Mouse (Mus musculus): ENCODE results near the gene Clybl. TPM values are rescaled to one million over a fixed set of nuclear protein-coding genes. Genes with fewer than 3 reads are reported as not detected.

Gene Clybl
- polyA plus RNA-seq, 2 experiments, result 13.3 to 20.4 TPM

DNA sequence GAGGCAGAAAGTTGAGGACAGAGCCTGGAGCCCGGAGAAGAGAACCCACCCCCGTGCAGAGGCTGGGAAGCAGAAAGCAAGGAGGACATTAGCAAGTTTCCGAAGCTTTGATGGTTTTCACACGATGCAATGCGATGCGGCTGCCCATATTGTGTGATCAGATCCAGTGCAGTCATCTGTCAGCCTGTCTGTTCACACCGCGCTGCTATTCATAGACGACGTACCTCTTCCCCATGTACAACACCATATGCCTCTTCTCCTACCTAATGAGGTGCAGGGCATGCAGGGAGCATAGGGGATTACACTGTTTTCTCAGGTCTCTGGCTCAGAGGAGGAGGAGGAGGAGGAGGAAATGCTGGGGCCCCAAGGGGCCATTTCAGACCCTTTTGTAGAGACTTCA lies 255.3 kb downstream of the Clybl start:
- H3K9me3 ChIP-seq (ENCODE audit: control insufficient read depth, low read length), result no peaks in the 10 kb centered on the region
- no peak overlapping the region for H3K27ac ChIP-seq (replicated peaks; ENCODE audit: low read depth, low read length)
- no peaks in the 10 kb centered on the region for H3K36me3 ChIP-seq (ENCODE audit: control insufficient read depth, insufficient read depth, low read length)
- no peak for DNase-seq (ENCODE audit: low spot score)
- TF ChIP-seq POLR2A (IDR thresholded peaks at IDR 0.05; ENCODE audit: borderline replicate concordance, extremely low read depth, insufficient read depth, insufficient read length), result no peak
- no peak overlapping the region for H3K4me2 ChIP-seq (replicated peaks; ENCODE audit: low read depth, low read length, severe bottlenecking)
- H3K27me3 ChIP-seq (ENCODE audit: control insufficient read depth, insufficient read depth, low read length), result no peaks in the 10 kb centered on the region
- no peak for ATAC-seq (ENCODE audit: low FRiP score, low read depth)
- H3K4me1 ChIP-seq (ENCODE audit: control insufficient read depth, insufficient read depth, low read length), result no peaks in the 10 kb centered on the region
- WGBS, result 63% methylated on average over 10 of the region's 10 CpGs
- no peak overlapping the region for H3K9ac ChIP-seq (ENCODE audit: low read depth, low read length, severe bottlenecking)
- H3K4me3 ChIP-seq (replicated peaks; ENCODE audit: low read length), result no peak overlapping the region

GRCm38 (mm10) chr14:122449601-122450495 lies 268.3 kb downstream of the Clybl start:
- Histone ChIP-seq H3K9ac (ENCODE audit: low read depth, low read length, severe bottlenecking) (peak overlapping the region; percentile 26; the same call in 1 of the 2 replicates), H3K4me3 (replicated peaks; ENCODE audit: low read length) (peak overlapping the region; percentile 35), H3K36me3 (ENCODE audit: control insufficient read depth, insufficient read depth, low read length) (no peaks in the 10 kb centered on the region), H3K4me2 (replicated peaks; ENCODE audit: low read depth, low read length, severe bottlenecking) (peak overlapping the region; percentile 62), H3K27ac (replicated peaks; ENCODE audit: low read depth, low read length) (no peak overlapping the region), H3K4me1 (ENCODE audit: control insufficient read depth, insufficient read depth, low read length) (peaks cover 15% of the 10 kb centered on the region), H3K9me3 (ENCODE audit: control insufficient read depth, low read length) (no peaks in the 10 kb centered on the region), H3K27me3 (ENCODE audit: control insufficient read depth, insufficient read depth, low read length) (peaks cover 82% of the 10 kb centered on the region)
- no peak for TF ChIP-seq POLR2A (IDR thresholded peaks at IDR 0.05; ENCODE audit: borderline replicate concordance, extremely low read depth, insufficient read depth, insufficient read length)
- DNase-seq (ENCODE audit: low spot score) (no peak), ATAC-seq (ENCODE audit: low FRiP score, low read depth) (no peak; the same call in 1 of the 2 replicates)
- 6% methylated on average over 29 of the region's 29 CpGs for WGBS

GRCm38 (mm10) chr14:122450496-122451382 lies 269.2 kb downstream of the Clybl start, which contains the start of gene Gm5089:
Gm5089 (minus strand) TSS chr14:122451115.
- no peak for ATAC-seq (ENCODE audit: low FRiP score, low read depth)
- 1% methylated on average over 55 of the region's 59 CpGs for WGBS
- H3K27ac ChIP-seq (replicated peaks; ENCODE audit: low read depth, low read length), result no peak within 1 kb of the TSS
- no peaks in the 10 kb centered on the region for H3K9me3 ChIP-seq (ENCODE audit: control insufficient read depth, low read length)
- no peaks in the 10 kb centered on the region for H3K36me3 ChIP-seq (ENCODE audit: control insufficient read depth, insufficient read depth, low read length)
- peak within 1 kb of the TSS; percentile 35 for H3K4me3 ChIP-seq (replicated peaks; ENCODE audit: low read length)
- no peak for DNase-seq (ENCODE audit: low spot score)
- peaks cover 89% of the 10 kb centered on the region for H3K27me3 ChIP-seq (ENCODE audit: control insufficient read depth, insufficient read depth, low read length)
- H3K4me2 ChIP-seq (replicated peaks; ENCODE audit: low read depth, low read length, severe bottlenecking), result peak within 1 kb of the TSS; percentile 62
- no peak for TF ChIP-seq POLR2A (IDR thresholded peaks at IDR 0.05; ENCODE audit: borderline replicate concordance, extremely low read depth, insufficient read depth, insufficient read length)
- H3K9ac ChIP-seq (ENCODE audit: low read depth, low read length, severe bottlenecking), result peak within 1 kb of the TSS; percentile 26
- H3K4me1 ChIP-seq (ENCODE audit: control insufficient read depth, insufficient read depth, low read length), result peaks cover 15% of the 10 kb centered on the region

DNA sequence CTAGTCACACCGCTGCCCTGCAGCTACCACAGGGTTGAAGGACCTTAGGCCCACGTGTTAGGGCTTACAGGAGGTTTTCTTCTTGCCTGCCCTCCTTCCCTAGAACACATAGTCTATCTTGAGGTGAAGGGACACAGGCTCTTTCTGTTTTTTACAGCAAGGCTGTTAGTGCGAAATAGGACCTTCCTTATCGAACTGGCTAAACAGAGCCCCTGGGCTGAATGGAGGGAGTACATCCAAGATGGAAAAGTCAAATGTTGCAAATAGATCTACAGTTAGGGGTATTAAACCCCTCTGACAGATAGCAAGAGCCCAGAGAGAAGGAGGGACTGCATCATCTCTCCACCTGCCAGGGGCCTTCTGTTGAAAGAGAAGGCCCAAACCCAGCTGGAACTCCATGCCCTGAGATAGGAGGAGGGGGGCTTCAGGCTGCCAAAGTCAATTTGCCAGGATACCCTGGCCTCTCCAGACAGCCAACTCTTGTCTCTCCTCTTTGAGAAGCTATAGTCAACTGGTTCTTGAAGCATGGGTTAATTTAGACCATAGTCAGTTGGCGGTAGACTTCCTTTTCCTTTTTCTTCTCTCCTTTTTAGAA lies 270.1 kb downstream of the Clybl start:
- Histone ChIP-seq H3K27ac (replicated peaks; ENCODE audit: low read depth, low read length) (no peak overlapping the region), H3K4me2 (replicated peaks; ENCODE audit: low read depth, low read length, severe bottlenecking) (peak overlapping the region; percentile 62), H3K36me3 (ENCODE audit: control insufficient read depth, insufficient read depth, low read length) (no peaks in the 10 kb centered on the region), H3K9me3 (ENCODE audit: control insufficient read depth, low read length) (no peaks in the 10 kb centered on the region), H3K4me3 (replicated peaks; ENCODE audit: low read length) (no peak overlapping the region), H3K27me3 (ENCODE audit: control insufficient read depth, insufficient read depth, low read length) (peaks cover 80% of the 10 kb centered on the region), H3K9ac (ENCODE audit: low read depth, low read length, severe bottlenecking) (no peak overlapping the region), H3K4me1 (ENCODE audit: control insufficient read depth, insufficient read depth, low read length) (peaks cover 15% of the 10 kb centered on the region)
- 59% methylated on average over 5 of the region's 5 CpGs for WGBS
- ATAC-seq (ENCODE audit: low FRiP score, low read depth), result no peak
- DNase-seq (ENCODE audit: low spot score), result no peak
- no peak for TF ChIP-seq POLR2A (IDR thresholded peaks at IDR 0.05; ENCODE audit: borderline replicate concordance, extremely low read depth, insufficient read depth, insufficient read length)

Other genes starting within 250 kb of the Clybl start
- gene Gpr183, start 216.5 kb upstream of the Clybl start, polyA plus RNA-seq (2012; rRNA removed), result 2.8 and 3.4 TPM in 2 replicates
- 4.2 and 4.3 TPM in 2 replicates for gene Gpr183, start 216.5 kb upstream of the Clybl start, polyA plus RNA-seq (2014; fragmentation: Nextera tagmentation; extraction: Ambion mirVana)
- gene Timm8a2, start 147.0 kb upstream of the Clybl start, polyA plus RNA-seq (2012; rRNA removed), result 0.10 and 0.20 TPM in 2 replicates
- gene Timm8a2, start 147.0 kb upstream of the Clybl start, polyA plus RNA-seq (2014; fragmentation: Nextera tagmentation; extraction: Ambion mirVana), result not detected in 2 replicates
- 92.5 and 128 TPM in 2 replicates for gene Tm9sf2, start 74.7 kb upstream of the Clybl start, polyA plus RNA-seq (2012; rRNA removed)
- 153 and 154 TPM in 2 replicates for gene Tm9sf2, start 74.7 kb upstream of the Clybl start, polyA plus RNA-seq (2014; fragmentation: Nextera tagmentation; extraction: Ambion mirVana)

All from limb, embryonic 14.5 days (tissue).